Mouse (Mus musculus) right cerebral cortex, postnatal 4 days (tissue): ENCODE measurements around the gene Gak.
A peak's percentile ranks its signal among the peaks of the same experiment; 100 is the strongest.

Experiments
- DNase-seq: peaks from one replicate; pipeline ENCODE4 v3.0.0-alpha.2; 2022

Gak gene

DNA sequence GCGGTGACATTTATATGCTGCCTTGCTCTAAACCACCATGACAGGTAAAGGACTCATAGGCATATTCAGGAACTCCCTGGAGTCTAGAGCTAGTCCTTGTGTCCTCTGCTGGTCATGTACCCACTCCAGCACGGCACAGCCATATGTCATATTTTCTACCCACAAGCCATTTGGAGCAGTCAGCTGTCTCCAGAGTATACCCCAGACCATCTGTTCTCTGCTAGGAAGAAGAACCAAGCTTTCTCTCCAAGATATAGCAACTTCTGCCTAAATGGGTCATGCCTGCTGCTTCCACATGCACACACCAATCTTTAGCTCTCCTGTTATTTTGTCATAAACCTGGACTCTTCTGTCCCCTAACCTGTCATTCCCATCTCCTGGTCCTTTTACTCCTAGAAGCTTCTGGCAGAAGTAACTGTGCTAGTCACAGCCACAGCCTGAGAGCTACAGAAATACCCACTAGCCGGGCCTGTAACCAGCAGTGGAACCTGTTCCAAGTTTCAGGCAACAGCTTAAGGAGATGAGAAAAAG lies 48.1 kb downstream of the Gak start:
- DNase-seq: no peak

DNA sequence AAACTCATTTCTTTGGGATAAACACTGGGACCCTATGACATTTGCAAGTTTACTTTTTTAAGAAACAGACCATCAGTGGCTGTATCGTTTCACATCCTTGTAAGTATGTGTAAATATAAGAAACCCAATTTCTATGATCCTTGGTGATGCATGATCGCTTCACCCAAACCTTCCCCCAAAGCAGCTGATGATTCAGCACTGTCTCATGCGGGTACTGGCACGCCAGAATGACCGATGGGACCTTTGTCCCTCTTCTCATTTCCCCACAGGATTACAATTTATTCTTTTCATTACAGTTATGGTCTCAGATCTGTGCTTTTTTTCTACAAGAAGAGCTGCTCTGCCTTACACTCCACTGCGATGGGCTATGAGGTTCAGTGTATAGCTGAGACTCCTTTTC lies 56.5 kb downstream of the Gak start:
- no peak for DNase-seq

DNA sequence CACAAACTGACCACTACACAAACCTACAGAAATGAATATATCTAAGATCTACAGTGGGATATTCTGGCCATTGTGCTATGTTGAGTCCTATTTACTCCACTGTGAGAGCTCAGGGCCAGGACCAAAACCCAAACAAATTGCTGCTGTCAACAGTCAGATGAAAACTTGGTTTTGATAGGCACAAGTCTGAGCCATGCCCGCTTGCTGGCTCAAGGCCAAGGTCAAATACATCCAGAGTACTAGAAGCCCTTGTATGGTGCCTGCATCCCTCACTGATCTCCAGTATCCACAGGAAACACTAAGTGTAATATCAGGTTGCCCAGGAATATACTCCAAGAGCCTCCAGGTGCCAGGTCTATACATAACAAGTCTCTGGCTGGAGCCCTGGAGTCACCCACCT lies 58.6 kb downstream of the Gak start:
- no peak for DNase-seq

GRCm38 (mm10) chr5:108567104-108567503 lies 62.5 kb downstream of the Gak start:
- no peak for DNase-seq

DNA sequence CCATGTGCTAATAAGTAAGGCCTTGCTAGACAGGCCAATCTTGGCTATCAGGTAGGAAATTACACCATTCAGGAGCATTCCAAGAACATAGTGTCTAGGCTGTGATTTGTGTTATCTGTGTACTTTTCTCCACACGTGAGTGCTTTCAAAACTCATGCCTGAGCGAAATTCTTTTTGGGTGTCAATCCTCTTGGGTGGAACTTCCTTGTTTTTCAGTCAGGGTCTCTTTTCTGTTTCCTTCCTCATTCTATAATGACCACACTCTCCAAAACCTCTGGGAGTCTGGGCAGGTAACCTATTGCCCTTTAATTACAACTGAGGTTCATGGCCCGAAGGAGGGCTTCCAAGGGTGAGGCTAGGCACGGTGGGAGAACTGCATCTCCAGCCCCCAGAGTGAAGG lies 63.0 kb downstream of the Gak start:
- DNase-seq: no peak

DNA sequence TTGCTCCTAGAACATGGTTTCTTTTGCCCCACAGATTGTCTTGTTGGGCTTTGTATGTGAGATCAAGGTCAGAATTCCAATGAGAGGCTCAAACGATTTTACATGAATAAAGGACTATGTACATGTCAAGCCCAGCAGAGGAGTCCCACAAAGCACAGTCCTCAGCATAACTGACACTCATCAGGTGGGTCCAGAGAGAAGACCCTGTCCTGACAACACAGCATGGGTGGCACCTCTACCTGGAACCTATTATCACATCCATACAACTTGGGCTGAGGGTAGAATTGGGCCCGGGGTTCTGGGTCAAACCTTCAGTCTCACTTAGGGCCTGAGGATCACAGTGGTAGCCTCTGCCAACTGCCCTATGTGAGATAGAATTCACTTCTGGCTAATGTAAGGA lies 64.2 kb downstream of the Gak start:
- DNase-seq: no peak

DNA sequence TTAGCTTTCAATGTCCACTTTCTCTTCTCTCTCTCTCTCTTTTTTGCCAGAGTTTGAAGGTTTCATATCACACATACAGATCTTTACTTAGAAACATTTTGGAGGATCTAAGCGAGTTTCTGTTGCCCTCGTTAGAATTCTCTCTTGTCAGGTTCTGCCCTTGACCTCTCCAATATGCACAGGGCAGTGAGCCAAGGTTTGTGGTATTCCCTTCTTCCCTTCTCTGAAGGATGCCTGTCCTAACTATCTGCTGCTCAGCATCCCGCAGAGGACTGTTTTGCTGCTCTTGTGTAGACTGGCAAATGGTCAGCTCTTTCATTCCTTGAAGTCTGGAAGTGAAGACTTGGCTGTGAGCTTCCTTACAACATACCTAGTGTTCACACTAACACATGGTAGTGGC lies 65.2 kb downstream of the Gak start:
- no peak for DNase-seq

DNA sequence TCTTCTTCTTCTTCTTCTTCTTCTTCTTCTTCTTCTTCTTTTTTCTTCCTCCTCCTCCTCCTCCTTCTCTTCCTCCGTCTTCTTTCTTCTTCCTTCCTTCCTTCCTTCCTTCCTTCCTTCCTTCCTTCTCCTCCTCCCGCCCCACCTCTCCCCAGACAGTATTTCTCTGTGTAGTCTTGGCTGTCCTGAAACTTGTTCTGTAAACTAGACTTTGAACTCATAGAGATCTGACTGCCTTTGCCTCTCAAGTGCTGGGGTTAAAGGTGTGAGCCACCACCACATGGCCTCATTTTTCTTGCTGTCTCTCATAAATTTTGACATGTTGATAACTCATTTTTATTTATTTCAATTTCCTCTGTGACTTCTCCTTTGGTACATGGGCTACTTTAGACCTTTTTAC lies 67.1 kb downstream of the Gak start:
- DNase-seq: no peak

DNA sequence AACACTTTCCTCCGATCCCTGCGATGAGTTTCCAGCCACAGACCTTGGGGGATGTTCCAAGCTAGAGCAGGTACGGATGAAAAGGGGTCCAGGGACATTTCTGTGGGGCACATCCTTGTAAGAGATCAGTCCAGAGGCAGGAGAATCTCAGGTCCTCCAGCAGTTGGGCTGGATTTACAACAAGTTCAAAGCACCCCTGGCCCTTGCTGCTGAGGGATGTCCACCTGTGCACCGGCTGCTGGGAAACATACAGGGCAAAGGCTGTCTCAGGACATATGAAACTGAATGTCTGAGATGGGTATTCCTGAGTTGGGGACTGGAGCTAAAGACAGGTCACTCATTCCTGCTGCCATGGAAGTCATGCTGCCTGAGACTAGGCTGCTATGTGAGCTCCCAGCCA lies 72.6 kb downstream of the Gak start:
- no peak for DNase-seq

DNA sequence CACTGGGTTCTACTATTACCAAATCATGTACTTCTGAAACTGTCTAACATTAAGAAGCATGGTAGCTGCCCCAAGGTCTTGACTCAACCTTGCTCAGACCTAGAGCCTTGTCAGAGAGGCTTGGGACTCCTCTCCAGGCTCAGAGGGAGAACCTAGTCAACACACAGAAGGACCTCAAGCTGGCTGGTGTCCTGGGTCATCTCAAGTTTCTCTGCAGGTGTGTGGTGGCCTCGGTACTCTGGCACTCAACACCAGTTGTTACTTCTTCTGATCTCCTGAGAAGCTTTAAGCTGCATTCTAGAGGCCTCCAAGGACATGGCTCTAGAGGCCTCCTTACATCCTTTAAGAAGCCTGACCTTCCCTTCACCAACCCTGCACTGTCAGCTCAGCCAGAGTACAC lies 75.5 kb downstream of the Gak start:
- DNase-seq: no peak

GRCm38 (mm10) chr5:108550207-108550594 lies 79.4 kb downstream of the Gak start:
- DNase-seq: no peak

DNA sequence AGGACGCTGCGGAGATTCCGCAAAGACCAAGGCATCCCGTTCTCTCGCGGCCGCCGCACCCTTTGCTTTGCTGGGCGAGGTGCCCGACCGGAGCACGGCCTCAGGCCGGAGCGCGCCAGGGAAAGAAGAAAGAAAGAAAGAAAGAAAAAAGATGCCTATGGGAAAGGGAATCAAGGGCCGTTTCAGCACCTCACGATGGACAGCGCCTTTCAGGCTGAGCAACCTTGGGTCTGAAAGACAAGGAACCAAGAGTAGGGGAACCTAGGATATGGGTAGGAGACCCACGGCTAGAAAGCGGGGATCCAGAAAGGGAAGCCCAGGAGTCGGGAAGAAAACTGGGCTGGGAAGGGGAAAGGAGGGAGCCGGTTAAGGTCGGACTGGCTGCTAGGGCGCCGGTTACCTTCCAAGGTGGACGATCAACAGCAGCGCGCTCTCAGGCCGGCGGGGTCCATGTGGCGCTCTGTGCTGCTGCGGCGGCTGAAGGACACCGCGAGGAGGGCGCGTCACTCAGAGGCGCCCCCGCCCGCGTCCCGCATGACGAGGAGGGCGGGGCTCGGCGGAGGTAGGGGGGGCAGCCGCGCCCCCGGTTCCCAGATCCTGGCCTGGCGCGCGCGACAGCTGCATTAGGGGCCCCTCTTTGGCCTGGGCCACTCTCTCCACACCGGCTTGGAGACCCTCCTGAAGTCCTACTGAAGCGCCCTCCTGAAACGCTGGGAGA lies 79.9 kb downstream of the Gak start, which contains the start of gene Cplx1:
Gene Cplx1 (minus strand): TSS at position 536 of the 718 bp plus-strand sequence.
- DNase-seq: peak; percentile 77

GRCm38 (mm10) chr5:108549137-108549488 lies 80.4 kb downstream of the Gak start:
- DNase-seq: no peak

- no peak for DNase-seq
These were observed 81.9 kb downstream of the Gak start for GRCm38 (mm10) chr5:108547636-108548035.

DNA sequence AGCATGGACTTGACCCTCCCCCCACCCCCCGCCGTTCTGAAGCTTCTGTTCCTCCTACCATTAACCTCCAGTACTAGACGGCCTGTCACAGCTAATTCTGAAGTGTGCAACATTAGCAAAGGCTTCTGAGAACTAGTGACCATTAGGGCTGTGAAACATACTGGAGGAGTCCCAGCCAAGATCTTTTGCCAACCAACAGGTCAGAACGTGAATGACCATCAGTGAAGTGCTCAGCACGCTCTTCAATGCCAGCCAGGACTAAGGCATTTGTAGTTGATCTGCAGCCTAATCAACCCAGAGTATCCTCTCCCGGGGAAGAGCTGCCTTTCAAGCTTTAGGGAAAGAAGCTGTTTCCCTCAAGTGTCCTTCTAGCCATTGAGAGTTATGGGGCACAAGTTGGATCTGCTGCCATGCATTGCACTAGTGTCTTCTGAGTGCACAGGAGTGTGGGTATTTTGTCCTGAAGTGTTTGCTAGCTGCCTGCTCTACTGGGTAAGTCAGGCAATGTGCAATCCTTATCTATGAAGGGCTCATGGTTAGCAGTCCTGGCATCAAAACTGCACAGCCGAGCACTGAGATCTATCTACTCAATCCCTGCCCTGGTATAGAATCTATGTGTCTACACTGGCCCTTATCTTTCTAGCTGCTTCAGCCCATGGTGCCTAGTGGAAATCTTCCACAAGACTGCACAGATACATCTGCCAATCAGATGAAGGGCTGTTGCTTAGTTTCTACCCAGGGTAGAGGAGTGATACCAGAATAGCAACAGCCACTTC lies 85.9 kb downstream of the Gak start:
- DNase-seq: no peak

DNA sequence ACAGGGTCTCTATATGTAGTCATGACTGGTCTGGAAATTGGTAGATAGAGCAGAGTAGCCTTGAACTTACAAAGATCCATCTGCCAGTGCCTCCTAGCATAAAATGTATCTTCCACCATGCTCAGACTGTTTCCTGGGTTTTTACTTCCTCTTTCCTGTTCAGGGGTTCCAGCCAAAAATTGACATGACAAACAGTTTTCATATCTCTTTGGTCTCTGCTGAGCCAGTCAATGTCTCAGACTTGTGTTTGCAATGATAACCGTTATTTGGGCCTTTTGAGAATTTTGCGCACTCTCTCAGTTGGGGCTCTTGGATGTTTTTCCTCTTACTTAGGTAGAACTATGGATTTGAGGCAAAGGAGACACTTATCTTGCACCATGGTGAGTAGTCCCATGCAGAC lies 95.4 kb downstream of the Gak start:
- DNase-seq: no peak

DNA sequence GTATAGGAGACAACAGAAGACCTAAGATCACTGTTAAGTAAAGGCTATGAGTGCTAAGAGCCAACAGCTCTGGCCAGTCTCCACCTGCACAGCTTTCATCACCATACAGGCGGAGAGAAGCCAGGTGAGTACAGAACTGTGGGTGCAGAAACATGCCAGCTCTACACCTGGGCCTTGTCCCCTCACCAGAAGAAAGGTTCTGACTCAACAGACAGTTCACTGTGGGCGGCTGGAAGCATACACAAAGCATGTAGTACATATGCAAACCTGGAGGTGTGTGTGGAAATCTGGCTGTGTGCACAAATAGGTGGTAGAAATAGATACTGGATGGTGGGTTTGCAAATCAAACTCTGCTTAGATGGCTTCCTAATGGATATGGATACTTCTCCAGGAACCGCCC lies 107.0 kb downstream of the Gak start:
- no peak for DNase-seq

DNA sequence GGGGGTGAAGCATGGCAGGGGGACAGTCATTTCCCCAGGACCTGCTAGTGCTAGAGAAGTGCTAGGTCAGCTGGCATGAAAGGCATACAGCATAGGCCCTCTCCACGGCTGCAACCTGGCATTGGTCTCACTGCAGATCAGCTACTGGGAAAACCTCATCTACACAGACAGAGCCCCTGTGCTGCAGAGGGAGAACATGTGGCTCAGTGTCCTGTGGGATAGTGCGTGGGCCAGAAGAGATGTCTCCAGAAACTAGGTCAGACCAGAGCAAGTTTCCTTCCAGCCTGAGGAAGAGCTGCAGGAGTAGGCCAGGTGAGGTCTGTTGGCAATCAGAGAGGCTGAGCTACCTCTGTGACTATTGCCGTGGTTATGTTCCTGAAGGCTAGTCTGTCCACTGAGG lies 107.7 kb downstream of the Gak start:
- DNase-seq: no peak

GRCm38 (mm10) chr5:108521016-108521415 lies 108.5 kb downstream of the Gak start:
- no peak for DNase-seq

DNA sequence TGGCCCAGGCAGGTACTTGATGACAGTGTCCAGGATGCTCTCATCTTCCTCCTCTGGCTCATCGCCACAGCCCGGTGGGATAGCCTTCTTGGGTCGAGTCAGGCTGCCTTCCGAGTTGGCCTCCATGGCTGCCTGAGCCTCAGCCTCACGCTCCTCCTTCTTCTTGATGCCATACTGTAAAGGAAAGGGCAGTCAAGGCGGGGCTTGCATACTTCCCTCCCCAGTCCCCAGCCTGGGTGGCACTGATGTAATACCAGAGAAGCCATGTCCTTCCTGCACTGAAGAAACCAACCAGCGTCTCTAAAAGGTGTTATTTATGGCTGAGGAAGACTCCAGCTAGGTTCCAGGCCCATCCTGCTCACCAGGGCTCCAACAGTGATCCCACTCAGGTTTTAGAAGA lies 109.4 kb downstream of the Gak start:
- DNase-seq: no peak
